Mouse (Mus musculus) kidney, embryonic 16.5 days (tissue): ENCODE measurements around the gene Mcrip2. TPM values are rescaled to one million over a fixed set of nuclear protein-coding genes. Genes with fewer than 3 reads are reported as not detected.
A peak's percentile ranks its signal among the peaks of the same experiment; 100 is the strongest.

Experiments used
- ATAC-seq: fragments of 200-750 bp; cut with Nextera tagmentation; 2 replicates; pipeline ENCODE4 v1.8.0; 2017; ENCODE audit warnings: moderate TSS enrichment; ENCODE audit not compliant: low FRiP score, low TSS enrichment
- H3K27ac ChIP-seq: fragments of 300-500 bp; sonication (generic); 2 replicates; pipeline ENCODE4 v1.5.1; 2014; ENCODE audit warnings: low read length
- H3K27me3 ChIP-seq: fragments of 300-500 bp; sonication (generic); 2 replicates; pipeline ENCODE4 v1.6.1; 2014; ENCODE audit warnings: low read length, control low read depth, mixed read lengths; ENCODE audit not compliant: insufficient read depth
- H3K36me3 ChIP-seq: fragments of 300-500 bp; sonication (generic); 2 replicates; pipeline ENCODE4 v1.6.1; 2014; ENCODE audit warnings: low read length, control low read depth, mixed read lengths; ENCODE audit not compliant: insufficient read depth
- H3K4me1 ChIP-seq: fragments of 300-500 bp; sonication (generic); 2 replicates; pipeline ENCODE4 v1.6.1; 2014; ENCODE audit warnings: low read length, control low read depth, mixed read lengths; ENCODE audit not compliant: insufficient read depth
- H3K4me2 ChIP-seq: fragments of 300-500 bp; sonication (generic); replicated peaks from 2 replicates; pipeline ENCODE4 v1.6.1; 2014; ENCODE audit warnings: low read depth, low read length
- H3K4me3 ChIP-seq: fragments of 300-500 bp; sonication (generic); 2 replicates; pipeline ENCODE4 v1.5.1; 2014; ENCODE audit warnings: mild to moderate bottlenecking, low read length
- H3K9ac ChIP-seq: fragments of 300-500 bp; sonication (generic); replicated peaks from 2 replicates; pipeline ENCODE4 v1.6.1; 2014; ENCODE audit warnings: low read length
- H3K9me3 ChIP-seq: fragments of 300-500 bp; sonication (generic); 2 replicates; pipeline ENCODE4 v1.6.1; 2016; ENCODE audit warnings: low read length, control low read depth
- WGBS: fragments of 180-500 bp; shearing (Covaris S2); extraction: QIAGEN DNeasy Blood & Tissue Kit; methylation state at CpG from one replicate; pipeline ENCODE4 v1.1.7; 2014; 5-methylcytosine and 5-hydroxymethylcytosine counted together
- polyA plus RNA-seq: library from polyadenylated mRNA; unstranded; fragments of >200 nt; fragmentation: Nextera tagmentation; extraction: Ambion mirVana; gene quantifications from 2 replicates; pipeline ENCODE4 v1.2.1, GENCODE M21; 2015

Mcrip2 gene
- polyA plus RNA-seq, 1 experiment from 2014 or later = 79.2 TPM

- H3K36me3 ChIP-seq = peaks cover 35% of the 10 kb centered on the region
- no peak for ATAC-seq
- 23% methylated on average over 5 of the region's 5 CpGs for WGBS
- H3K27me3 ChIP-seq = no peaks in the 10 kb centered on the region
- no peak overlapping the region for H3K4me2 ChIP-seq
- no peaks in the 10 kb centered on the region for H3K9me3 ChIP-seq
- H3K27ac ChIP-seq = no peak overlapping the region
- H3K4me1 ChIP-seq = peaks cover 22% of the 10 kb centered on the region
- no peak overlapping the region for H3K4me3 ChIP-seq
- no peak overlapping the region for H3K9ac ChIP-seq
These were observed 13.7 kb upstream of the Mcrip2 start for GRCm38 (mm10) chr17:25882306-25882705.

- H3K4me3 ChIP-seq = no peak overlapping the region
- no peak for ATAC-seq
- peak overlapping the region; percentile 28; the same call in 1 of the 2 replicates for H3K27ac ChIP-seq
These were observed 13.1 kb upstream of the Mcrip2 start for GRCm38 (mm10) chr17:25881691-25882090.

DNA sequence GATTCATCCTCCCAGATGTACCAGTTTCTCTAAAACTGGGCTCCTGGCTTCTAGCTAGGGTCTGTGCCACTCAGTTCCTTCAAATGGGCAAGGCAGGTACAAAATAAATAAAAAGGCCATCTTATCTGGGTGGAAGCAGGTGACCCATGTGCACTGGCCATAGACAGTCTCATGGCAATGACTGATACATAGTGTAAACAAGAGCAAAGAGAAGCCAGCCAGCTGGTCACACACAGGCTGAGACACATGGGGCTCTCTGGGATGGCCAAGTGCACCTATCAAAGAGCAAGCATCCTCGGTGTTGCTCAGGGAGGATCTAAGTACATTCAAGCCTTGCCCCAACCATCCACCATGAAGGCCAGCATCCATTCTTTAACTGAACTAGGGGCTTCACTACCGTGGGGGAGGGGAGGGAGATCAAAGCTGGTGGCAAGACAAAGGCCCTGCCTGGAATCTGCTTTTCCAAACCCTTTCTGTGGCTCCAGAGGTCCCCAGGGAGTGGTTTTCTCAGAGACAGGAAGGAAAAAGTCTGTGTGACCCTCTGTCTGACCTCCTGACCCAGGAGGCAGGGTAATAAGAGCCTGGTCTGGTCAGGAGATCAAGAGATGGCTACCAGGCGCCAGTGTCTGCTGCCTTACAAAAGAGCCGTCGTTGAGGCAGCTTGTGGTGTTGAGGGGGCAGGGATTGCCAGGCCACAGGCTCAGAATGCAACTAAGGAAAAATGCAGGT lies 12.5 kb upstream of the Mcrip2 start:
- 12% methylated on average over 5 of the region's 5 CpGs for WGBS
- Histone ChIP-seq H3K9me3 (no peaks in the 10 kb centered on the region), H3K36me3 (peaks cover 35% of the 10 kb centered on the region), H3K27ac (no peak overlapping the region; the same call in 1 of the 2 replicates), H3K4me3 (no peak overlapping the region), H3K4me1 (peaks cover 33% of the 10 kb centered on the region), H3K27me3 (no peaks in the 10 kb centered on the region), H3K9ac (no peak overlapping the region), H3K4me2 (no peak overlapping the region)
- no peak for ATAC-seq

More at GRCm38 (mm10) chr17:25881691-25882090, 13.1 kb upstream of the Mcrip2 start:
- peaks cover 35% of the 10 kb centered on the region for H3K36me3 ChIP-seq
- H3K4me2 ChIP-seq = no peak overlapping the region
- no peaks in the 10 kb centered on the region for H3K9me3 ChIP-seq
- 0 out of 2 replicates have a peak overlapping the region, but pooled peaks have one; percentile 8 for H3K9ac ChIP-seq
- no peaks in the 10 kb centered on the region for H3K27me3 ChIP-seq
- 32% methylated on average over 4 of the region's 4 CpGs for WGBS
- H3K4me1 ChIP-seq = peaks cover 26% of the 10 kb centered on the region

DNA sequence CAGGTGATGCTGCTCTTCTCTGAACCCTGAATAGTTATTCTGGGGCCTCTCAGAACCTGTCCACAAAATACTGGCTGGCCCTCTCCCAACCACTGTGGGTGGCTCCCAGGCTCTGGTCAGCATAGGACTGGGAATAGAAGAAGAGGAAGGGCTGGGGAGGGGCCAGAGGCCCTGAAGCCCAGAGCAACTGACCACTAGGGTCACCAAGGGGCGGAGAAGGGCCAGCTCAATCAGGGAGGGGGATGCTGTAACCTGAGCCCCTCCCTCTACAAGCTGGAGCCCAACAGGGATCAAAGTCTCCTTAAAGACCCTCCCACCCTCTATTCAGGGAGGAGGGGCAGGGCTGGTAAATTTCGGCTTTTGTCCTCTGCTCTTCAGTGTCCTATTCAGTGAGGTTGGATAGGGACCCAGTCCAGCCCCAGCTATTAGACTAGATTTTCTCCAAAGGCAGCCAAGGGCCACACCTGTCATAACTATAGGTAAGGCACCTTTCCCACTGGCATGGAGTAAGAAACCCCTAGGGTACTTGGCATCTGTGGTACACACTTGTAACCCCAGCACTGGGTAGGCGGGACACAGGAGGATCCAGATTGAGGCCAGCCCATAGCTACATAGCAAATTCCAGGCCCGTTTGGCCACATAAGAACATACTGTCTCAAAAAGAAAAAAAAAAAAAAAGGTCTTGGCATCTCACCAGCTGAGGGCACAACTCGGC lies 11.8 kb upstream of the Mcrip2 start, which contains the start of gene Wfikkn1:
Wfikkn1 (minus strand) TSS at position 663 of the 715 bp plus-strand sequence.
- Histone ChIP-seq H3K27me3 (no peaks in the 10 kb centered on the region), H3K4me1 (peaks cover 36% of the 10 kb centered on the region), H3K4me2 (no peak within 1 kb of the TSS), H3K4me3 (no peak within 1 kb of the TSS), H3K27ac (peak within 1 kb of the TSS; percentile 34; the same call in 1 of the 2 replicates), H3K36me3 (peaks cover 35% of the 10 kb centered on the region), H3K9me3 (no peaks in the 10 kb centered on the region), H3K9ac (0 out of 2 replicates have a peak within 1 kb of the TSS, but pooled peaks have one; percentile 16)
- 31% methylated on average over 5 of the region's 5 CpGs for WGBS
- ATAC-seq = peak; percentile 7; the same call in 1 of the 2 replicates

DNA sequence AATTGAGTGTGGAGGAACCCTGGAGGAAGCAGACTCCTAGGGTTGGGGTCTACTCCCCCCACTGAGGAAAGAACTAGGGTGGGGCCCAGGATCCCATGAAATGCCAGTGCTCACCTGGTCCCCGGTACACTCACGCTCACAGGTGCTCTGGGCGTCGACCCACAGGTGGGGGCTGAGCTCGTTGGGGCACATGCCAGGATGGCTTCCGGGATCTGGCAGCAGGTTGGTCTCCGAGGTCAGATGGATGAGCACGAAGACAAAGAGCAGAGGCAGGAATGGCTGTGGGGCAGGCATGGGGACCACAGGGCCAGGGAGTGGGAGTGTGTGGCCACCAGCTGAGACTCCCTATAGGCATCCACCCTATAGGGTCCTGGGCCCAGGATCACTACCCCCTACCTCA lies 11.2 kb upstream of the Mcrip2 start:
- ATAC-seq = no peak
- Histone ChIP-seq H3K9me3 (no peaks in the 10 kb centered on the region), H3K9ac (no peak overlapping the region), H3K27ac (0 out of 2 replicates have a peak overlapping the region, but pooled peaks have one; percentile 34), H3K27me3 (no peaks in the 10 kb centered on the region), H3K4me3 (no peak overlapping the region), H3K4me1 (peaks cover 36% of the 10 kb centered on the region), H3K4me2 (no peak overlapping the region), H3K36me3 (peaks cover 35% of the 10 kb centered on the region)
- WGBS = 66% methylated on average over 8 of the region's 8 CpGs

DNA sequence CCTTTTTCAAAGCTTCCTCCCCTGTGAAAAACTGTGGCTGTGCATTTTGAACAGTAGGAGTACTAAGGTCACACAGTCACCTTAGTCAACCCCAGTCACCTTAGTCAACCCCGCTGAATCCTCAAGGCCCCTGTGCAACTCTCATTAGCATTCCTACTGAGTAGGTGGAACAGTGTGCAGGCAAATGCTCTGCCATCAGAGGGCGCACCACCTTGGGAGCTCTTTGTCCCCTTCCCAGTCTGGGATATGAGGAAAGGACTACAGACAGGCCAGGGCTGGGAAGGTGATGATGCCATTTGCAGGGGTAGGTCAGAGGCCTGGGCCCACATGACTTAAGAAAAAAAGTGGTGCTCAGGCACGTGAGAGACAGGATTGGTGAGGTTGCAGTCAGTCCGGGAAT lies 10.7 kb upstream of the Mcrip2 start:
- ATAC-seq = no peak
- 61% methylated on average over 4 of the region's 4 CpGs for WGBS
- Histone ChIP-seq H3K4me2 (no peak overlapping the region), H3K27me3 (no peaks in the 10 kb centered on the region), H3K9me3 (no peaks in the 10 kb centered on the region), H3K27ac (no peak overlapping the region), H3K4me3 (no peak overlapping the region), H3K9ac (no peak overlapping the region), H3K36me3 (peaks cover 31% of the 10 kb centered on the region), H3K4me1 (peaks cover 40% of the 10 kb centered on the region)

DNA sequence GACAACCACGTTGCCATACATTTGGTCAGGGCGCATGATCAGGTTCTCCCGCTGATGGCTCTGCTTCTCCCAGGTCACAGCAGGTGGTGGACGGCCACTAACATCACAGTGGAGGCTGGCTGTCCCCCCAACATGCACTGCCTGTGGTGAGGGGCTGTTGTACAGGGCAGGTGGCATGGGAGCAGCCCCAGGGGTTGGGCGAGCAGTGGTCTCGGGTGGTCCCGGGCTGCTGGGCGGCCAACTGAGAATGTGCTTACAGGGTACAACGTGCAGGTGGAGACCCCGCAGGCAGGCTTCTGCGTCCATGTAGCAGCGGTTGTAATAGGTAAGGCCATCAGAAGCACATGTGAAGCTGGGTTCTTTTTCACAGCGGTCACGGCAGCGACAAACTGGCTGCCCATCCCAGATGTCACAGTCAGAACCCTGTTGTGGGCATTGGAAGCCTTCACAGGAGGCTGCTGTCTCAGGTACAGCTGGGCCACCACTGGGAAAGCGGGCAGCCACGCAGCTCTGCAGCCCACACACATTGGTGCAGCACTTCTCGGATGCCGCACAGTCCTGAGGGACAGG lies 10.1 kb upstream of the Mcrip2 start:
- 90% methylated on average over 19 of the region's 19 CpGs for WGBS
- Histone ChIP-seq H3K4me2 (no peak overlapping the region), H3K4me1 (peaks cover 46% of the 10 kb centered on the region), H3K27me3 (no peaks in the 10 kb centered on the region), H3K36me3 (peaks cover 27% of the 10 kb centered on the region), H3K9me3 (no peaks in the 10 kb centered on the region), H3K9ac (no peak overlapping the region), H3K4me3 (no peak overlapping the region), H3K27ac (no peak overlapping the region)
- no peak for ATAC-seq

- Histone ChIP-seq H3K4me3 (no peak overlapping the region), H3K36me3 (peaks cover 19% of the 10 kb centered on the region), H3K27me3 (no peaks in the 10 kb centered on the region), H3K4me1 (peaks cover 46% of the 10 kb centered on the region), H3K9me3 (no peaks in the 10 kb centered on the region), H3K27ac (no peak overlapping the region), H3K4me2 (no peak overlapping the region), H3K9ac (no peak overlapping the region)
- no peak for ATAC-seq
- 90% methylated on average over 32 of the region's 32 CpGs for whole genome bisulfite sequencing
These were observed 9.4 kb upstream of the Mcrip2 start for GRCm38 (mm10) chr17:25877741-25878610.

GRCm38 (mm10) chr17:25877025-25877424 lies 8.5 kb upstream of the Mcrip2 start:
- Histone ChIP-seq H3K9ac (no peak overlapping the region), H3K27me3 (no peaks in the 10 kb centered on the region), H3K4me1 (peaks cover 46% of the 10 kb centered on the region), H3K27ac (no peak overlapping the region), H3K9me3 (no peaks in the 10 kb centered on the region), H3K4me2 (no peak overlapping the region), H3K4me3 (no peak overlapping the region), H3K36me3 (peaks cover 13% of the 10 kb centered on the region)
- no peak for ATAC-seq
- 87% methylated on average over 3 of the region's 3 CpGs for WGBS
